Mouse (Mus musculus) B cell, adult 2 months (primary cell): Measurements from ENCODE around the gene Scgb2b3.

Source experiments
- DNase-seq, 2 experiments: peaks; one replicate each; pipeline ENCODE4 v3.0.0; 2022

Scgb2b3 gene

DNA sequence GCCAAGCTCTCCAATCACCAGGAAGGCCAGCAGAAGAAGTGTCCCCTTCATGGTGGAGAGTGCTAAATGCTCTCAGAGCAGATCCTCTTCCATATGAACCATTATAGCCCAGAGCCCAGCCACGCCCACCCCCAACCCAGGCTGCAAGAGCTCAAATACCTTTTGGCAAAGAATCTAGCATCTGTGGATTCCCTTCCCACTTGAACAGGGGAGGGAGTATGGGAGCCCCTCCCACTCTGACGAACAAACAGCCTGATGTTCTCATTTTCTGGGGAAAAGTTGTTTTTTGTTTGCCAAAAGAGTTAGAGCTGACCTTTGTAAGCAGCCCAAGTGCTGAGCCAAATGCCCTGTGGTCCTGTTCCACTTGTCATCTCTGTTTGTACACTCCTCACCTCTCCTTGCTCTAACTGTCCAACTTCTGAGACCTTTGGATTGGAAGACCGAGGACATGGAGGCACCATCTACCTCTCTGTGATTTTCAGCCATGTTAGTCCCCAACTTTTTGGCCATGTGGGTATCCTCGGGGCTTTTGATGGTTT is at the start of gene Scgb2b3:
Scgb2b3 (minus strand) TSS at position 51 of the 539 bp plus-strand sequence.
- no peak for DNase-seq

DNA sequence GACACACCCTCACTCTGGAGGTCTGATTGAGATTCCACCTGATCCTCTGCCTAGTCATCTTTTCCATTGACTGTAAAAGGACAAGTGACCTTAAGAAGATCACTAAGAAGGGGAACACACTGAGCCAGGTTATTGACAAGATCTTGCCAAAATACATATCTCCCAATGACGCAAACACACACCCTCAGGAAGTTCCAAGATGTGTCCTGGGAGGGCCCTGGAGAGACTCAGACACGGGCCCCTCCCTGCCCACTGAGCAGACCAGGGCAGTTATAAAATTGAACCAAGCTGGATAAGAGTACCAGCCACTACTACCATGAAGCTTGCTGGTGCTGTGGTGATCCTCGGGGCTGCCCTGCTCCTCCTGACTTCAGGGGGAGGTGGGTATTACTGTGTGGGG is 13.4 kb upstream of the Scgb2b3 start, which contains the start of gene Scgb1b3:
Scgb1b3 (plus strand) TSS at position 301 of the 400 bp plus-strand sequence.
- DNase-seq = no peak
